Mouse (Mus musculus) CD8-positive naive resting alpha-beta T cell, adult 2 months (primary cell): ENCODE data around the gene Fam47e.

ENCODE experiments used
- DNase-seq, 2 experiments: peaks; one replicate each; pipeline ENCODE4 v3.0.0; 2022; ENCODE audit warnings: low read depth in 2 of 2, low spot score in 2 of 2

Fam47e gene

GRCm38 (mm10) chr5:92602691-92603690 is 48.1 kb downstream of the Fam47e start, which contains the start of gene Stbd1:
Gene Stbd1 (plus strand): TSS chr5:92603041.
- no peak for DNase-seq

- DNase-seq, result no peak
Observed at GRCm38 (mm10) chr5:92604452-92605247, 49.8 kb downstream of the Fam47e start.

- DNase-seq, result no peak
Observed at GRCm38 (mm10) chr5:92607492-92608229, 52.8 kb downstream of the Fam47e start.

- no peak for DNase-seq
Observed at GRCm38 (mm10) chr5:92612756-92613155, 57.9 kb downstream of the Fam47e start.

GRCm38 (mm10) chr5:92621883-92622282 is 67.0 kb downstream of the Fam47e start:
- DNase-seq, result no peak

GRCm38 (mm10) chr5:92627896-92628295 is 73.0 kb downstream of the Fam47e start:
- DNase-seq, result no peak

GRCm38 (mm10) chr5:92633526-92633925 is 78.7 kb downstream of the Fam47e start:
- no peak for DNase-seq

- DNase-seq, result no peak
Observed at GRCm38 (mm10) chr5:92634916-92635315, 80.0 kb downstream of the Fam47e start.

- no peak for DNase-seq
Observed at GRCm38 (mm10) chr5:92635891-92636290, 81.0 kb downstream of the Fam47e start.

- no peak for DNase-seq
Observed at GRCm38 (mm10) chr5:92640861-92641260, 86.0 kb downstream of the Fam47e start.
